Mouse (Mus musculus): Measurements from ENCODE around the gene Osbpl10.
"Not testable (repeated sequence)": the region's sequence is repeated elsewhere in the genome, so short reads cannot be mapped to it uniquely, and the experiment has no call there.

Osbpl10 gene

GRCm38 (mm10) chr9:114978281-114979111 lies at the start of gene Osbpl10:
Gene Osbpl10 (plus strand): TSS chr9:114978569.
- DNase-seq, result peak; percentile 9 to 21

DNA sequence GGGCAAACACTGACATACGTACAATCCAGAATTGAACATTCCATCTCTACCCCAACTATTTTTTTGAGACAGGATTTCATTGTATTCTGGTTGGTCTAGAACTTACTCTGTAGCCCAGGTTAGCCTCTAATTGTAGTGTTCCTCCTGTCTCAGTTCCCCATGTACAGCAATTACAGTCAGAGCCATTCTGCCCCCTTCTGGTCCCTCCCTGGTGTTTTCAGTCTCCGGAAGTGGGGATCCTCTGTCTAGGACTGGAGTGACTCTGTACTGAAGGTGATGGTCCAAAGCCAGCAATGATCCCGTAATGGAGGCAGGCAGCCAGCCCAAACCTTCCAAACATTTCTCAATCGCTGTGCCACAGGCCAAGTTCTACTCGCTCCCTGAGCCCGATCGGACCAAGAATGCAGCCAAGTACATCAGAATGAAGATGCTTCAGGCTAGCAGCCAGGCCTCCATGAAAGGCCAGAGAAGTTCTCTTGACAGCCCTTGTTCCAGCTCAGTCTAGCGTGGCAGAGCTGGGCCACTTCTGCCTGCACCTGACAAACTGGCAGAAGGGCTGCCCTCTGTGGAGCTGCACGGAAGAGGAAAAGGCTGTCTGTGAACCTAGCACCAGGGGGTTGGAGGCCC lies 47.8 kb upstream of the Osbpl10 start:
- DNase-seq, result no peak

- DNase-seq, result no peak
These were observed 45.8 kb upstream of the Osbpl10 start for GRCm38 (mm10) chr9:114932607-114933006.

- peak in 1 of 2 experiments; percentile 10 for DNase-seq
These were observed 45.2 kb upstream of the Osbpl10 start for GRCm38 (mm10) chr9:114933037-114933722.

DNA sequence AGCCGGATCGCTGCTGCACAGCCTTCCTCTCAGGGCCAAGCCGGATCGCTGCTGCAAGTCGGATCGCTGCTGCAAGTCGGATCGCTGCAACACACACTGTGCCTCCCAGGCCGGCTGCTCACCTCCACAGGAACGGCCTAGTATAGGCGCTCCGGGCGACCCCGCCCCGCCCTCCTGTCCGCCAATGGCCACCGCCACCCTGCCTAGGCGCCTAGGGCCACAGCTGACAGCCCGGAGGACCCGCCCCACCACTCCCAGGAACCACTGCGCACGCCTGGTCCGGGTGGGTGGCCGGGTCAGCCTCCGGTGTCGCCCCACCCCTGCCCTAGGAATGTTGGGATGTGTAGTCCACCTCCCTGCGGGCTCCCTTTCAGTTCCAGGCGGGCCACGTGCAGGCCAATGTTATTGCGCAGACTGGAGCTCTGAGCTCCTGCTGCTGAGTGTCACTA lies 44.6 kb upstream of the Osbpl10 start, which contains the start of gene Gpd1l:
TSS of gene Gpd1l (minus strand) at position 265 of the 449 bp plus-strand sequence.
- peak; percentile 86 to 92 for DNase-seq

DNA sequence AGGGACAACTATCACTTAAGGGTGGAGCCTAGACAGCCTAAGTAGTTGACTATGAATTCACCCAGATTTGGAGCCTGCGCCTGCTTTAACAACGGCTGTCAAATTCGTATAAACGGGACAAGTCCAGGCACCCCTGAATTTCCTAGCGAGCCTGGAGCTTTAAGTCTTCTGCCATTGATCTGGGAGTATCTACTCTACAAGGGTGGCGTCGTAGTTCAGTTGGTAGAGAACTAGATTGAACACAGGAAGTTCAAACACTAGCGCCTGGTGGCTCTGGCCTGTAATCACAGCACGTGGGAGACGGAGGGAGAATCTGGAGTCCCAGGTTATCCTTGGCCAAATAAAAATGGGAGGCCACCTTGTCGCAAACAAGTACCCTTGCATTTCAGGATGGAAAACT lies 44.1 kb upstream of the Osbpl10 start:
- peak in 1 of 2 experiments; percentile 17 for DNase-seq

GRCm38 (mm10) chr9:114935321-114935720 lies 43.0 kb upstream of the Osbpl10 start:
- DNase-seq, result no peak

GRCm38 (mm10) chr9:114936687-114937086 lies 41.7 kb upstream of the Osbpl10 start:
- DNase-seq, result no peak

GRCm38 (mm10) chr9:114944642-114945041 lies 33.7 kb upstream of the Osbpl10 start:
- no peak for DNase-seq

GRCm38 (mm10) chr9:114945576-114945975 lies 32.8 kb upstream of the Osbpl10 start:
- no peak for DNase-seq

DNA sequence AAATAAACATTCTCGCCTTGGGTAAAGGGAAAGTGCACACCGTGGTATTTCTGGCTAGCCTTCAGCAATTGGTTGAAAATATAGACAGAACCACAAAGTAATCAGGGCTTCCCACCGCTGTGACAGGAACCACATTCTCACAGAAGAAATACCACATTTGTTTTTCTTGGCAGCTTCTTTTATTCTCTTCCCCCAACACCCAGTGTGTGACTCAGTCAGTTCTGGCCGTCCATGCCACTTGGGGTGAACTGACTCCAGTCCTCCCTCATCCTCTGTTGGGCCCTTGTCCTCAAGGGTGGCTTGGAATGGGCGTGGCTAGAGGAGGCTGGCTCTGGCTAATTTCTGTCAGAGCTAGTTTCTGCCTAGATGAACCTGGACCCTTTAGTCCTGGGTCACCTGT lies 30.0 kb upstream of the Osbpl10 start:
- DNase-seq, result no peak

- DNase-seq, result peak; percentile 10 to 28
These were observed 25.5 kb upstream of the Osbpl10 start for GRCm38 (mm10) chr9:114952866-114953265.

DNA sequence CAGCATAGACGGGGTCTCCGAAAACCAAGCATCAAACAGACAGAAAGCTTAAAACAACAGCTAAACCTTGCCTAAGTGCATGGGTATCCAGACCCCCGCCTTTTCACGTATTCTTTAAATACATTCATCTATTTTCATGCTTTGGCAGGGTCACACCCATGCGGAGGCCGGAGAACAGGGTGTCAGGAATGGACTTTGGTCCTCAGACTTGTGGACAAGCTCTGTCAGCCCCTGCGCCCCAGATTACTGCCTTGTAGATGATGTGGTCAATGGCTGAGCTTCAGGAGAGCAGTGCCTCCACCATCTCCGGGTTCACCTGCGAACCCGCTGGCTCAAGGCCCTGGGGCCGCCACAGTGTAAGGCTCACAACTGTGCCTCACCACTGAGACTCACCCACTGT lies 23.0 kb upstream of the Osbpl10 start:
- DNase-seq, result no peak

DNA sequence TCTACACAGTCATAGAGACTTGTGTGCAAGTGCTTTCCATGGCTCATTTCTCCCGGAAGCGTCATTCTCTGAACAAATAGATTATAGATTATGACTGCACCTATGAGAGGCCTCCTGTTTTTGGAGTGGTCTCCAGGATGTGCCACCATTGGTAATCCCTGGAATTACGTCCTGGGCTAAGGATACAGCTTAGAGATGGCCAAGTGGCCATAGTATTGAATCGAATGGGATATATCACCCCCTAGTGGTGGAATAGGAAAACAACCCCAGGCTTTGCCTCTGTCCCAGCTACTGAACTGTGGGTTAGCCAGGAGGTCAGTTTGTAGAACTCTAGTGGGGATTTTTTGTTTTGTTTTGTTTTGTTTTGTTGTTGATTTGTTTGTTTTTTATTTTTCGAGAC lies 21.4 kb upstream of the Osbpl10 start:
- DNase-seq, result no peak

DNA sequence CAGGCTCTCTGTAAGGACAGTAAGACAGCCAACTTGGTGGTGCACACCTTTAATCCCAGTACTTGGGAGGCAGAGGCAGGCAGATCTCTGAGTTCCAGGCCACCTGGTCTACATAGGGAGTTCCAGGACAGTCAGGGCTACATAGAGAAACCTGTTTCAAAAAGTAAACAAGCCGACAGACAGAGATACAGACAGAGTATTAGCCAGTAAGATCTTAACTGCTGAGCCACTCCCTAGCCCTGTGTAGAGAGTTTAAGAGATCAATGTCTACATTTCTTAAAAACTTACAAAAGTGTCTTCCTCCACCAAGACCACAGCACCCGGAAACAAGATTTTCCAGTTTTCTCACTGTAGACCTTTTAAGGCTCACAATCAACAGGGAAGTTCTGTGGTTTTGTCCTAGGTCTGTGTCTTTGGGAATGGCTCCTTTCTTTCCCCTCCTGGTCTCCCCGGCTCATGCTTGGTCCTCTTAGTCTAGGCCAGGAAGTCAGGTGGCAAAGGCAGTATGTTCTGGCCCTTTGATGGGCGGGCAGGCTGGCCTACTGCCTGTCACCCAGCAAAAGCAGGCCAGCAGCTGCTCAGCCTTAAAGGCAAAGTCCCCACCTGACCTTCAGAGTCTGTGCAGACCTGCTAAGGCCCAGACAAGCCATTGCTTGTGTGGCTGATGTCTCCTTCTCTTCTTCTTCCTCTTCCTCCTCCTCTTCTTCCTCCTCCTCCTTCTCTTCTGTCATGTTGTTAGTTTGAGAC lies 18.2 kb upstream of the Osbpl10 start:
- no peak for DNase-seq

- no peak for DNase-seq
These were observed 17.5 kb upstream of the Osbpl10 start for GRCm38 (mm10) chr9:114960844-114961243.

GRCm38 (mm10) chr9:114964093-114964492 lies 14.3 kb upstream of the Osbpl10 start:
- no peak for DNase-seq

DNA sequence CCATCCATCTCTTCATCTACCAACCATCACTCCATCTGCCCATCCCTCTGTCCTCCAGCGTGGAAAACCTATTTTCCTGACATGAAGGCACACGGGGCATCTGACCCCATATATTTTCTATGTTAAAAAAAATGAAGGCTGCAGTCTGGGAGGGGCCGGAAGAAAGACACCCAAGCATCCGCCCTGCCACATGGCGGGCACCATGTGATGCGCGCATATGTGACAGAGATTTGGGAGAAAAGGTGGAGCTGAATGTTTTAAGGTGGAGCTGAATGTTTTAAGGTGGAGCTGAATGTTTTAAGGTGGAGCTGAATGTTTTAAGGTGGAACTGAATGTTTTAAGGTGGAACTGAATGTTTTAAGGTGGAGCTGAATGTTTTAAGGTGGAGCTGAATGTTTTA lies 12.1 kb upstream of the Osbpl10 start:
- DNase-seq, result not testable (repeated sequence)

- DNase-seq, result no peak
These were observed 698 bp upstream of the Osbpl10 start for GRCm38 (mm10) chr9:114977461-114978280.

GRCm38 (mm10) chr9:114979969-114980368 lies 1.6 kb downstream of the Osbpl10 start:
- DNase-seq, result no peak

GRCm38 (mm10) chr9:114982689-114983360 lies 4.5 kb downstream of the Osbpl10 start, which contains the start of gene Rps27rt:
Gene Rps27rt (minus strand): TSS chr9:114982739.
- DNase-seq, result no peak
